Mouse (Mus musculus): ENCODE data around the gene Mdga1.

The Mdga1 gene

DNA sequence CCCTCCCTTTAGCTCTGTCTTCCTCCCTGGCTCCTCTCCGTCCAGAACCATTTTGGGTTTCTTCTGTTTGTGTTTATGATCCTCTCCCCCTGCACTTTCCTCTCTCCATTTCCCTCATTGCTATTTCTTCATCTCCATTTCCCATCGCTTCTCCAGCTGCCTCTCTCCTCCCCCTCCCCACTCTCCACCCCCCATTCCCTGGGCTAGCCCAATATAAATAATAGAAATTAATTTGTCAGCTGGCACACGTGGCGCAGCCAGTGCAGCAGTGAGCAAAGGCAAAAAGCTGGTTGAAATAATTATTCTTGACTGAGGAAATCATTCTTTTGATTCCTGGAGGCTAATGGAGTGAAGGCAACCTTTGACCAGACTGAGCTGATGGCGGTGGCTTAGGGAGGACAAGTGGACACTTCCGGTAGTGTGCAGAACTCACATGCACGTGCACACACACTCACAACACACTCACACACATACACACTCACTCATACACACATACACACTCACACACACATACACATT is at the start of gene Mdga1:
Mdga1 (minus strand) TSS at position 51 of the 519 bp plus-strand sequence.
- in situ Hi-C loops (cut with MboI; ENCODE audit: low pct_unique_long_range_greater_than_20kb in 1 of 2, low sequenced_read_pairs in 2 of 2, unreplicated experiment in 1 of 2), result no loop called here

- in situ Hi-C loops (cut with MboI; ENCODE audit: low pct_unique_long_range_greater_than_20kb in 1 of 2, low sequenced_read_pairs in 2 of 2, unreplicated experiment in 1 of 2), result no loop called here
Measured at GRCm38 (mm10) chr17:30018927-30019610, 49.2 kb upstream of the Mdga1 start.

- in situ Hi-C loops (cut with MboI; ENCODE audit: low pct_unique_long_range_greater_than_20kb in 1 of 2, low sequenced_read_pairs in 2 of 2, unreplicated experiment in 1 of 2), result no loop called here
Measured at GRCm38 (mm10) chr17:30014660-30015059, 44.8 kb upstream of the Mdga1 start.

DNA sequence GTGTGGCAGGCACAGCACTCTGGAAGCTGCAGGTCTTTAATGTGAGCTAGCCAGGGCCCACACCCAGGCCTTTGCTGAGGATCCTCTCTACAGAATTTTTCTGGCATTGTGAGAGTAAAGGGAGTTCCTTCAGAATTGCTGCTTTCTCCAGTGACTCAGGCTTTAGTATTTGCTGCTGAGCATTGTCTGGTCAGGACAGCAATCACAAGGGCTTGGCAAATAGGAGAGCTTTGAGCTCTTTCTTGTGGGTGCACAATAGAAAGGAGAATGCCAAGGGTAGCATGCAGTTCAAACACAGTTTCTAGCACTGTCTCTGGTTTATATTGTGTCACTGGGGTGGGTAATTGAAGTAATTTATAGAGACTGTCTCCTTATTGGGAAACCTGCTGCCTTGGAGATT is 38.5 kb upstream of the Mdga1 start:
- in situ Hi-C loops (cut with MboI; ENCODE audit: low pct_unique_long_range_greater_than_20kb in 1 of 2, low sequenced_read_pairs in 2 of 2, unreplicated experiment in 1 of 2), result no loop called here

- in situ Hi-C loops (cut with MboI; ENCODE audit: low pct_unique_long_range_greater_than_20kb in 1 of 2, low sequenced_read_pairs in 2 of 2, unreplicated experiment in 1 of 2), result no loop called here
Measured at GRCm38 (mm10) chr17:30007883-30008282, 38.0 kb upstream of the Mdga1 start.

GRCm38 (mm10) chr17:30006877-30007276 is 37.0 kb upstream of the Mdga1 start:
- in situ Hi-C loops (cut with MboI; ENCODE audit: low pct_unique_long_range_greater_than_20kb in 1 of 2, low sequenced_read_pairs in 2 of 2, unreplicated experiment in 1 of 2), result no loop called here

- in situ Hi-C loops (cut with MboI; ENCODE audit: low pct_unique_long_range_greater_than_20kb in 1 of 2, low sequenced_read_pairs in 2 of 2, unreplicated experiment in 1 of 2), result no loop called here
Measured at GRCm38 (mm10) chr17:30005451-30005941, 35.6 kb upstream of the Mdga1 start.

DNA sequence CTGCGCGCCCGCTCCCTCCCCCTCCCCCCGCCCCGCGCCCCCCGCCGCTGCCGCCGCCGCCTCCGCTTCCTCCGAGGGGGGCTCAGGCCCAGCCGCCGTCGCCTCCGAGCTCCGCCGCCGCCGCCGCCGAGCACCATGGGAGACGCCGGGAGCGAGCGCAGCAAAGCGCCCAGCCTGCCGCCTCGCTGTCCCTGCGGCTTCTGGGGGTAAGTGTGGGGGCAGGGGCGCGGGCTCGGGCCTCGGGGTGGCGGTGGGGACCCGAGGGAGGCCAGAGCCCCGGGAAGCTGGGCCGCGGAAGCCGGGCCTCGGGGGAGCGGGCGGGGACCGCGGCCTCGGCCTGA is 35.2 kb upstream of the Mdga1 start:
- in situ Hi-C loops (cut with MboI; ENCODE audit: low pct_unique_long_range_greater_than_20kb in 1 of 2, low sequenced_read_pairs in 2 of 2, unreplicated experiment in 1 of 2), result no loop called here

DNA sequence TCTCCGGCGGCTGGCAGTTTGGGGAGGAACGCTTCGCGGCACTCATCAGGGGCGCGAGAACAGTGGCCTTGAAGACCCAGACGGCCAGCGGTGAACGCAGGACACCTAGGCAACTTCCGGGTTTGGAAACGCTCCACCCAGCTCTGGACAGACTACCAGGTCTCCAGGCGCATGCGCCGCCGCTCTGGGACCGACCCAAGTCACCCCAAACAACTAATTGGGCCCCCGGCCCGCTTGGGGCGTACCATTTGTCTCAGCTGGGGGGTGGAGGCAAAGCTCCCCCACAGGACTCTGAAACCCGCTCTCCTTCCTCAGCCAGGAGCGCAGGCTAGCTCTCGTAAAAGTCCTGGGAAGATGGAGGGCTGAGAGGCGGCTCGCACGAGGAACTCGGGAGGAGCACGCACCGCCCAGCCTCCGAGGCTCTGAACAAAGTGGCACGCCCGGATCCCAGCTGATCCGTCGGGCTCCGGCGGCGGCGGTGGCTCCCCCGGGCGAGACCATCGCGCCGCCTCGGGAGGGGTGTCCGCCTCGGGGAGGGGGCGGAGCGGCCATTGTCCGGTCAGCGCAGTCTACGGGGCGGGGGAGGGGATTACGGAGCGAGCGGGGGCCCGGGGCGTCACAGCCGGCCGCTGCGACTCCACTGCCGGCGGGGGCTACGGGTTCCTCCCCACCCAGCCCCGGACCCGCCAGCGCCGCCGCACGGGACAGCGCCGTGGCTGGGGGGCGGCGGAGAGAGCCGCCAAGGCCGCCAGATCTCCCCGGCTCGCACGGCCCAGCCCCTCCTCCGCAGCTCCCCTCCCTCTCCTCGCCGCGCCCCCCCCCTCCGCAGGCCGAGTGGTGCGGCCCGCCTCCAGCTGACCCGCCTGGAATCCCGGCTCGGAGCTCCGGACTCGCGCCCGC is 34.6 kb upstream of the Mdga1 start, which contains the start of gene Zfand3:
Zfand3 (plus strand) TSS at position 531 of the 900 bp plus-strand sequence.
- in situ Hi-C loops (cut with MboI; ENCODE audit: low pct_unique_long_range_greater_than_20kb in 1 of 2, low sequenced_read_pairs in 2 of 2, unreplicated experiment in 1 of 2), result no loop called here

DNA sequence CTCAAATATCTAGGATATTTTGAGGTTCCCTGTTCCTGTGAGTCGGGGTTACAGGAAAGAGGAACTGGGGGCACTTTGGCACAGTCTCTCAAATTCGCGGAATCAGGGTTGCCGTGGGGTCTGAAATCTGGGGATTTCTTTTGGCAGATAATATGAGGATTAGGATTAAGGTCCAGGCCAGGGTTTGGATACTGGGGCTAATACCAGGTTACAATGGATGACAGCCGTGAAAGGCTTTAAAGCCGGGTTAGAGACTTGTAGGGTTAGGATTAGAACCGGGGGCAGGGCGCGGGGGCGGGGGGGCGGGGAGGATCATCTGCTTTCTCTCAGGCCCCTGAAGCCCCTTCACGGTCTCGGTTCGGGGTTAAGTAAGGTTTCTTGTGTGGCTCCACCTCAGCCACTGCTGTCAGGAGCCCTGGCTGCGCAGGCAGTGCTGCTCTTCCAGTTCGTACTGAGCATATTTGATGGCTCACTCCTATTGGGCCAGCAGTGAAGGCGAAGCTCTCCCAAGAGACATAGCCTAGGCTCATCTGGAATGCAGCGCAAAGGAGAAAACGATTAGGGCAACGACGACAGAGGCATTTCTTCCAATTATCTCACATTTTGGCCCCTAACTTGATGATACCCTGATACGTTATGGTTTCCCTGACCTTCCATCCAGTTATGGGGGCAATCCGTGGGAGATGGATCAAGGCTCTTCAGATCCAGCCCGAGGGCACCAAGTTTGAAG is 28.8 kb upstream of the Mdga1 start:
- in situ Hi-C loops (cut with MboI; ENCODE audit: low pct_unique_long_range_greater_than_20kb in 1 of 2, low sequenced_read_pairs in 2 of 2, unreplicated experiment in 1 of 2), result no loop called here

DNA sequence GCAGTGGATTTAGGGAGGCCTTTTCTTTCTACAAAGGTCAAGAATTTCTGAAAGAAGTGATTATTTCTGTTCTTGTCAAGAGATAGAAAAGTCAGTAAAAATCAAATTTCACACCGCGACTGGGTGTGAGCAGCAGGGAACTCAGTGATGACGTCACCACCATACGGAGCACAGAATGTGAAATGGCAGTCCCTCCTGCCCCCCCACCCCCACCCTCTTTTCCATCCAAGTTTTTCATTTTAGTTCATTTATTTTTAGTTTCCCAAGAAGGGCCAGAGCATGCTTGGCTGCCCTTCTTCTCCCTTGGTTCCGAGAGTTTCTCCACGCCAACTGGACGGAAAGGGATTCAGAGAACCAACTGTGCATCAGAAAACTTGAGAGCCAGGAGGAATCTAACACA is 27.8 kb upstream of the Mdga1 start:
- in situ Hi-C loops (cut with MboI; ENCODE audit: low pct_unique_long_range_greater_than_20kb in 1 of 2, low sequenced_read_pairs in 2 of 2, unreplicated experiment in 1 of 2), result no loop called here

DNA sequence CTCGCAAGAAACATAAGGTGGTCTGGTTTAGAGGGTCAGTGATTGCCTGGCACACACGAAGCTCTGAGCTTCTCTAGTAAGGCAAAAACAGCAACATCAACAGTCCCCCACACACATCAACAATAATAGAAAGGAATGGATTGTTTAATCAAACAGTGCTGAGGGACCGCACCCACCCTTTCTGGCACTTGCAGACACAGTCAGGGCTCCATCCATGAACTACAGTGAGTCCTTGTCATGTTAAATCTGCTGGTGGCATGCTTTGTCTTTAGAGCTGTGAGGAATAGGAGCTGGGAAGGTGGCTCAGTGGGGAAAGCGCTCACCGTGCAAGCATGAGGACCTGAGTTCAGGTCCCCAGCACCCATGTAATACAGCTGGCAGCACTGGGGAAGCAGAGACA is 26.1 kb upstream of the Mdga1 start:
- in situ Hi-C loops (cut with MboI; ENCODE audit: low pct_unique_long_range_greater_than_20kb in 1 of 2, low sequenced_read_pairs in 2 of 2, unreplicated experiment in 1 of 2), result no loop called here

DNA sequence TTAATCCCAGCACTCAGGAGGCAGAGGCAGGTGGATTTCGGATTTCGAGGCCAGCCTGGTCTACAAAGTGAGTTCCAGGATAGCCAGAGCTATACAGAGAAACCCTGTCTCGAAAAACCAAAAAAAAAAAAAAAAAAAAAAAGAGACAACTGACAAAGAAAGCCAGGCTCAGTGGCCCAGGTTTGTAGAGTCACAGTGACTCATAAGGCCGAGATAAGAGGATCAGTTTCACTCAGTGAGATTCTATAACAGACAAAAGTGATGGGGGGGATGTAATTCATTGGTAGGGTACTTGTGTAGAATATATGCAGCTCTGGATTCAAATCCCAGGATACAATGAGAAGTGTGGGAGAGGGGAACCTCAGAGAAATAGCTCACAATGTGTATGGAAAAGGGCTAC is 24.6 kb upstream of the Mdga1 start:
- in situ Hi-C loops (cut with MboI; ENCODE audit: low pct_unique_long_range_greater_than_20kb in 1 of 2, low sequenced_read_pairs in 2 of 2, unreplicated experiment in 1 of 2), result no loop called here

- in situ Hi-C loops (cut with MboI; ENCODE audit: low pct_unique_long_range_greater_than_20kb in 1 of 2, low sequenced_read_pairs in 2 of 2, unreplicated experiment in 1 of 2), result no loop called here
Measured at GRCm38 (mm10) chr17:29994011-29994410, 24.1 kb upstream of the Mdga1 start.

DNA sequence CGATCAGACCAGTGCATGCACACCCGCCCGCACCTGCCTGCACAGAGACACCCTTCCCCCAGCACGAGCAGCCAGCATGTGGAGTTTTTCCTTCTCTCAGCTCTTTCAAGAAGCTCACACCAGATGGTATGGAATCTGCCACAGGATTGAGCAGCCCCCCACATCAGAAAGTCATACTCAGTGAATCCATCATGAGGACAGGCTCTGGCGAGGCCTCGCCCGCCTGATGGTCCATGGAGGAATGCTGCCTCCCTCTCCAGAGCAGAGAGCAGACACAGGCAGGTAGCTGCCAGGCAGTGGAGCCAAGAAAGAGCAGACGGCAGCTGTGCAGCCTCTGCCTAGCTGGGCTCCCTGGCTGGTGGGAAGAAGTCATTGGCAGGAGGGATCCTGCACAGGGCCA is 23.6 kb upstream of the Mdga1 start:
- in situ Hi-C loops (cut with MboI; ENCODE audit: low pct_unique_long_range_greater_than_20kb in 1 of 2, low sequenced_read_pairs in 2 of 2, unreplicated experiment in 1 of 2), result no loop called here

DNA sequence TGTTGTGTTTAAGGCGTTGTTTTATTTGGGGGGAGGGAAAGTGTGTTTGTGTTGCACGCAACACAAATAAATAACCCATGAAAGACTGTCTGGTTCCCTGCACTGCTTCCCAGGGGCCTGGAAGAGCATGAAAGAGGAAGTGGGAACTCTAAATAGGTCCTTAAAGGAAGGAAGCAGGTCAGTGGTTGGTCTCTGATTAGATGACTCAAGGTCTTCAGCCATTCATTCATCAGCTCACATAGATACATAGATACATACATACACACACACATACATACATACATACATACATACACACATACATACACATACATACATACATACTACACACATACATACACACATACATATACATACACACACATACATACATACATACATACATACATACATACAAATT is 21.0 kb upstream of the Mdga1 start:
- in situ Hi-C loops (cut with MboI; ENCODE audit: low pct_unique_long_range_greater_than_20kb in 1 of 2, low sequenced_read_pairs in 2 of 2, unreplicated experiment in 1 of 2), result no loop called here

- in situ Hi-C loops (cut with MboI; ENCODE audit: low pct_unique_long_range_greater_than_20kb in 1 of 2, low sequenced_read_pairs in 2 of 2, unreplicated experiment in 1 of 2), result no loop called here
Measured at GRCm38 (mm10) chr17:29990136-29990535, 20.2 kb upstream of the Mdga1 start.

GRCm38 (mm10) chr17:29989653-29990052 is 19.8 kb upstream of the Mdga1 start:
- in situ Hi-C loops (cut with MboI; ENCODE audit: low pct_unique_long_range_greater_than_20kb in 1 of 2, low sequenced_read_pairs in 2 of 2, unreplicated experiment in 1 of 2), result no loop called here

GRCm38 (mm10) chr17:29988141-29988540 is 18.3 kb upstream of the Mdga1 start:
- in situ Hi-C loops (cut with MboI; ENCODE audit: low pct_unique_long_range_greater_than_20kb in 1 of 2, low sequenced_read_pairs in 2 of 2, unreplicated experiment in 1 of 2), result no loop called here

Data from mouse embryonic stem cell (cell line).